Mouse (Mus musculus) heart, postnatal 0 days (tissue): ENCODE measurements around the gene Mip. TPM values are rescaled to one million over a fixed set of nuclear protein-coding genes. Genes with fewer than 3 reads are reported as not detected.

Experiments
- ATAC-seq: fragments of 200-750 bp; cut with Nextera tagmentation; 2 replicates; pipeline ENCODE4 v1.8.0; 2017; ENCODE audit warnings: low read depth, moderate number of reproducible peaks, moderate library complexity; ENCODE audit not compliant: insufficient read depth
- DNase-seq: peaks from one replicate; pipeline ENCODE4 v3.0.0-alpha.2; 2016; ENCODE audit warnings: low spot score
- H3K27ac ChIP-seq: fragments of 300-500 bp; sonication (generic); 2 replicates; pipeline ENCODE4 v1.5.1; 2014; ENCODE audit warnings: low read depth, mild to moderate bottlenecking
- H3K27me3 ChIP-seq: fragments of 300-500 bp; sonication (generic); 2 replicates; pipeline ENCODE4 v1.6.1; 2014; ENCODE audit warnings: low read length, mixed read lengths; ENCODE audit not compliant: control insufficient read depth, insufficient read depth
- H3K36me3 ChIP-seq: fragments of 300-500 bp; sonication (generic); replicated peaks from 2 replicates; pipeline ENCODE4 v1.6.1; 2014; ENCODE audit warnings: low read length, mixed read lengths; ENCODE audit not compliant: control insufficient read depth, insufficient read depth
- H3K4me1 ChIP-seq: fragments of 300-500 bp; sonication (generic); 2 replicates; pipeline ENCODE4 v1.6.1; 2014; ENCODE audit warnings: antibody characterized with exemption; ENCODE audit not compliant: control insufficient read depth, insufficient read depth
- H3K4me2 ChIP-seq: fragments of 300-500 bp; sonication (generic); 2 replicates; pipeline ENCODE4 v1.6.1; 2014; ENCODE audit warnings: low read depth, mild to moderate bottlenecking, low read length, moderate library complexity
- H3K4me3 ChIP-seq: fragments of 300-500 bp; sonication (generic); 2 replicates; pipeline ENCODE4 v1.5.1; 2014; ENCODE audit warnings: low read depth, low read length
- H3K9ac ChIP-seq: fragments of 300-500 bp; sonication (generic); replicated peaks from 2 replicates; pipeline ENCODE4 v1.6.1; 2014; ENCODE audit warnings: low read depth, low read length, mixed read lengths
- H3K9me3 ChIP-seq: fragments of 300-500 bp; sonication (generic); replicated peaks from 2 replicates; pipeline ENCODE4 v1.6.1; 2016; ENCODE audit warnings: low read length; ENCODE audit not compliant: control insufficient read depth
- CTCF ChIP-seq: IDR thresholded peaks from 2 replicates; pipeline ENCODE4 v1.5.1; 2016; ENCODE audit warnings: antibody characterized with exemption, control low read depth, low read depth
- EP300 ChIP-seq: IDR thresholded peaks from 2 replicates; pipeline ENCODE4 v1.6.1; 2016; ENCODE audit warnings: antibody characterized with exemption, low read depth
- WGBS: fragments of 180-500 bp; shearing (Covaris S2); extraction: QIAGEN DNeasy Blood & Tissue Kit; methylation state at CpG from one replicate; pipeline ENCODE4 v1.1.7; 2014; 5-methylcytosine and 5-hydroxymethylcytosine counted together
- polyA plus RNA-seq: library from polyadenylated mRNA; unstranded; fragments of >200 nt; fragmentation: Nextera tagmentation; extraction: Ambion mirVana; gene quantifications from 2 replicates; pipeline ENCODE4 v1.2.1, GENCODE M21; 2015
- total RNA-seq: library from RNA; depleted of rRNA; stranded (reverse); fragments of >200 nt; gene quantifications from 2 replicates; pipeline ENCODE4 v1.2.3, GENCODE M21; 2014; ENCODE audit warnings: low replicate concordance

Mip gene
- total and polyA plus RNA-seq, 2 experiments from 2014 or later: not detected

- Histone ChIP-seq H3K9ac (0 out of 2 replicates have a peak overlapping the region, but pooled peaks have one; percentile 65), H3K36me3 (no peaks in the 10 kb centered on the region), H3K9me3 (no peaks in the 10 kb centered on the region), H3K27me3 (no peaks in the 10 kb centered on the region), H3K27ac (peak overlapping the region; percentile 86), H3K4me2 (peak overlapping the region; percentile 86), H3K4me3 (peak overlapping the region; percentile 80), H3K4me1 (peaks cover 5% of the 10 kb centered on the region; the same call in 1 of the 2 replicates)
- TF ChIP-seq CTCF (no peak), EP300 (no peak)
- ATAC-seq: no peak
- WGBS: 21% methylated on average over 5 of the region's 5 CpGs
- DNase-seq: no peak
Observed at GRCm38 (mm10) chr10:128231146-128231545, 5.5 kb downstream of the Mip start.

GRCm38 (mm10) chr10:128231697-128232419, 6.2 kb downstream of the Mip start, which contains the start of gene Timeless:
Gene Timeless, plus strand, starts transcription at chr10:128232065.
- Histone ChIP-seq H3K27me3 (no peaks in the 10 kb centered on the region), H3K4me3 (peak within 1 kb of the TSS; percentile 80), H3K9ac (peak within 1 kb of the TSS; percentile 65), H3K4me2 (peak within 1 kb of the TSS; percentile 86), H3K4me1 (peaks cover 5% of the 10 kb centered on the region; the same call in 1 of the 2 replicates), H3K9me3 (no peaks in the 10 kb centered on the region), H3K36me3 (no peaks in the 10 kb centered on the region), H3K27ac (peak within 1 kb of the TSS; percentile 86)
- peak; percentile 76 for DNase-seq
- TF ChIP-seq CTCF: no peak
- no peak for TF ChIP-seq EP300
- ATAC-seq: peak; percentile 92
- under 1% methylated on average over 56 of the region's 58 CpGs for WGBS

GRCm38 (mm10) chr10:128232420-128232985, 6.9 kb downstream of the Mip start:
- ATAC-seq (peak; percentile 51), DNase-seq (peak; percentile 90)
- H3K9ac ChIP-seq: peak overlapping the region; percentile 65
- peak overlapping the region; percentile 86 for H3K4me2 ChIP-seq
- peak; percentile 82 for TF ChIP-seq CTCF
- TF ChIP-seq EP300: no peak
- H3K9me3 ChIP-seq: no peaks in the 10 kb centered on the region
- H3K4me1 ChIP-seq: peaks cover 5% of the 10 kb centered on the region; the same call in 1 of the 2 replicates
- H3K36me3 ChIP-seq: no peaks in the 10 kb centered on the region
- H3K27ac ChIP-seq: peak overlapping the region; percentile 86
- 0% methylated on average over 14 of the region's 14 CpGs for WGBS
- no peaks in the 10 kb centered on the region for H3K27me3 ChIP-seq
- H3K4me3 ChIP-seq: peak overlapping the region; percentile 80

GRCm38 (mm10) chr10:128236321-128236720, 10.7 kb downstream of the Mip start:
- DNase-seq (no peak), ATAC-seq (no peak)
- Histone ChIP-seq H3K9ac (no peak overlapping the region), H3K4me3 (no peak overlapping the region), H3K4me2 (no peak overlapping the region), H3K9me3 (no peaks in the 10 kb centered on the region), H3K27ac (no peak overlapping the region), H3K36me3 (no peaks in the 10 kb centered on the region; the same call in 1 of the 2 replicates), H3K27me3 (no peaks in the 10 kb centered on the region), H3K4me1 (0 out of 2 replicates have a peak, but pooled peaks cover under 1% of the 10 kb centered on the region)
- TF ChIP-seq EP300 (no peak), CTCF (no peak)
- 71% methylated on average over 4 of the region's 4 CpGs for WGBS

GRCm38 (mm10) chr10:128237807-128238480, 12.3 kb downstream of the Mip start:
- H3K27ac ChIP-seq: no peak overlapping the region
- H3K9ac ChIP-seq: no peak overlapping the region
- ATAC-seq (no peak), DNase-seq (no peak)
- H3K4me3 ChIP-seq: no peak overlapping the region
- no peaks in the 10 kb centered on the region for H3K27me3 ChIP-seq
- H3K9me3 ChIP-seq: no peaks in the 10 kb centered on the region
- H3K4me2 ChIP-seq: no peak overlapping the region
- WGBS: 70% methylated on average over 15 of the region's 15 CpGs
- peaks cover 2% of the 10 kb centered on the region; the same call in 1 of the 2 replicates for H3K4me1 ChIP-seq
- TF ChIP-seq EP300 (no peak), CTCF (no peak)
- peaks cover 6% of the 10 kb centered on the region; the same call in 1 of the 2 replicates for H3K36me3 ChIP-seq
